Mouse (Mus musculus) small intestine, adult 2 months (tissue): ENCODE data around the gene C4bp.

ENCODE experiments used
- CTCF ChIP-seq: fragments of 200-500 bp; IDR thresholded peaks from 2 replicates; pipeline ENCODE4 v1.5.1; 2012; ENCODE audit warnings: low read depth, mild to moderate bottlenecking, control low read depth, inconsistent platforms, low read length, moderate library complexity, mixed read lengths; ENCODE audit not compliant: insufficient replicate concordance, insufficient read length; ENCODE audit errors: extremely low read depth
- POLR2A ChIP-seq: fragments of 200-500 bp; IDR thresholded peaks from 2 replicates; pipeline ENCODE4 v1.6.1; 2012; ENCODE audit warnings: low read depth, mild to moderate bottlenecking, control low read depth, inconsistent platforms, low read length, moderate library complexity

- TF ChIP-seq CTCF, result no peak
- no peak for TF ChIP-seq POLR2A
Measured at GRCm38 (mm10) chr1:130683905-130684304, 22.5 kb upstream of the C4bp start.
